Mouse (Mus musculus) MEL (cell line): ENCODE results near the gene Ptpro. TPM values are rescaled to one million over a fixed set of nuclear protein-coding genes. Genes with fewer than 3 reads are reported as not detected.

Source experiments
- DNase-seq: peaks from one replicate; pipeline ENCODE4 v3.0.0; 2011; ENCODE audit warnings: low read depth, low spot score
- H3K27ac ChIP-seq: 2 replicates; pipeline ENCODE4 v1.5.1; 2012; ENCODE audit warnings: low read depth, mild to moderate bottlenecking, control low read depth, low read length, moderate library complexity; ENCODE audit not compliant: control insufficient read depth
- H3K27me3 ChIP-seq, 2 experiments: fragments of 150-350 bp in 1 of 2; sonication (generic) in 1 of 2; 2 replicates each; pipeline ENCODE4 v1.6.1; 2012; ENCODE audit warnings: low read length in 2 of 2, mild to moderate bottlenecking in 2 of 2, improper control_type of control experiment in 1 of 2, moderate library complexity in 1 of 2; ENCODE audit not compliant: insufficient read depth in 2 of 2, control insufficient read depth in 1 of 2
- H3K36me3 ChIP-seq, 2 experiments: 2 replicates each; pipeline ENCODE4 v1.6.1; 2012 to 2014; ENCODE audit warnings: low read length in 2 of 2, improper control_type of control experiment in 1 of 2, inconsistent platforms in 1 of 2, mild to moderate bottlenecking in 1 of 2; ENCODE audit not compliant: insufficient read depth in 2 of 2, control insufficient read depth in 1 of 2
- H3K4me1 ChIP-seq, 2 experiments: fragments of 150-350 bp in 1 of 2; sonication (generic) in 1 of 2; 2 replicates each; pipeline ENCODE4 v1.6.1; 2012; ENCODE audit warnings: low read length in 2 of 2, improper control_type of control experiment in 1 of 2, mild to moderate bottlenecking in 1 of 2; ENCODE audit not compliant: insufficient read depth in 2 of 2, control insufficient read depth in 1 of 2
- H3K4me3 ChIP-seq, 2 experiments: fragments of 150-350 bp in 1 of 2; sonication (generic) in 1 of 2; 2 replicates each; pipeline ENCODE4 v1.5.1; 2012; ENCODE audit warnings: low read depth in 2 of 2, low read length in 2 of 2, mild to moderate bottlenecking in 2 of 2, moderate library complexity in 2 of 2, control low read depth in 1 of 2, improper control_type of control experiment in 1 of 2; ENCODE audit not compliant: control insufficient read depth in 1 of 2, insufficient read depth in 1 of 2
- H3K79me2 ChIP-seq: 2 replicates; pipeline ENCODE4 v1.6.1; 2012; ENCODE audit warnings: mild to moderate bottlenecking, low read length, moderate library complexity; ENCODE audit not compliant: control insufficient read depth, poor library complexity, insufficient read depth
- H3K9ac ChIP-seq: 2 replicates; pipeline ENCODE4 v1.6.1; 2012; ENCODE audit warnings: low read depth, mild to moderate bottlenecking, control low read depth, low read length, moderate library complexity; ENCODE audit not compliant: control insufficient read depth, poor library complexity, severe bottlenecking
- H3K9me3 ChIP-seq: fragments of 150-350 bp; sonication (generic); replicated peaks from 2 replicates; pipeline ENCODE4 v1.6.1; 2012; ENCODE audit warnings: mild to moderate bottlenecking, low read length, improper control_type of control experiment, moderate library complexity; ENCODE audit not compliant: insufficient read depth
- CHD2 ChIP-seq: IDR thresholded peaks from 2 replicates; pipeline ENCODE4 v1.6.1; 2011; ENCODE audit warnings: low read length, improper control_type of control experiment
- CTCF ChIP-seq, 3 experiments: IDR thresholded peaks in 2 of 3; conservative IDR thresholded peaks in 1 of 3; 2 replicates each; pipeline ENCODE4 v1.5.1; 2011 to 2012; ENCODE audit warnings: low read length in 3 of 3, low read depth in 2 of 3, mild to moderate bottlenecking in 2 of 3, improper control_type of control experiment in 1 of 3, inconsistent platforms in 1 of 3, mixed read lengths in 1 of 3, moderate library complexity in 1 of 3; ENCODE audit not compliant: control insufficient read depth in 1 of 3, insufficient read depth in 1 of 3, poor library complexity in 1 of 3, severe bottlenecking in 1 of 3
- ELF1 ChIP-seq: IDR thresholded peaks from 2 replicates; pipeline ENCODE4 v1.6.1; 2014; ENCODE audit warnings: low read depth, mild to moderate bottlenecking, inconsistent platforms, low read length, improper control_type of control experiment, moderate library complexity
- EP300 ChIP-seq, 2 experiments: IDR thresholded peaks; 2 replicates each; pipeline ENCODE4 v1.6.1; 2011; ENCODE audit warnings: improper control_type of control experiment in 2 of 2, low read length in 2 of 2, low read depth in 1 of 2, mild to moderate bottlenecking in 1 of 2
- ETS1 ChIP-seq: IDR thresholded peaks from 2 replicates; pipeline ENCODE4 v1.6.1; 2012; ENCODE audit warnings: low read depth, mild to moderate bottlenecking, inconsistent platforms, low read length, improper control_type of control experiment, moderate library complexity
- GABPA ChIP-seq: IDR thresholded peaks from 2 replicates; pipeline ENCODE4 v1.6.1; 2012; ENCODE audit warnings: low read depth, mild to moderate bottlenecking, inconsistent platforms, low read length, improper control_type of control experiment, moderate library complexity
- GATA1 ChIP-seq: IDR thresholded peaks from 2 replicates; pipeline ENCODE4 v1.6.1; 2011; ENCODE audit warnings: low read depth, low read length, improper control_type of control experiment
- KAT2A ChIP-seq: conservative IDR thresholded peaks from 2 replicates; pipeline ENCODE4 v1.6.1; 2012; ENCODE audit warnings: low read depth, low read length, improper control_type of control experiment, inconsistent platforms
- MAZ ChIP-seq: IDR thresholded peaks from 2 replicates; pipeline ENCODE4 v1.6.1; 2012; ENCODE audit warnings: low read depth, mild to moderate bottlenecking, inconsistent platforms, low read length, improper control_type of control experiment
- MEF2A ChIP-seq: IDR thresholded peaks from 2 replicates; pipeline ENCODE4 v1.6.1; 2014; ENCODE audit warnings: low read depth, mild to moderate bottlenecking, inconsistent platforms, low read length, improper control_type of control experiment; ENCODE audit not compliant: poor library complexity, insufficient replicate concordance, severe bottlenecking; ENCODE audit errors: extremely low read depth
- MXI1 ChIP-seq: IDR thresholded peaks from 2 replicates; pipeline ENCODE4 v1.6.1; 2011; ENCODE audit warnings: mild to moderate bottlenecking, low read depth, low read length, improper control_type of control experiment
- MYB ChIP-seq: IDR thresholded peaks from 2 replicates; pipeline ENCODE4 v1.6.1; 2011; ENCODE audit warnings: mild to moderate bottlenecking, low read depth, low read length, improper control_type of control experiment
- MYC ChIP-seq: IDR thresholded peaks from 2 replicates; pipeline ENCODE4 v1.6.1; 2011; ENCODE audit warnings: low read depth, mild to moderate bottlenecking, low read length, improper control_type of control experiment, moderate library complexity
- NELFE ChIP-seq: IDR thresholded peaks from 2 replicates; pipeline ENCODE4 v1.6.1; 2011; ENCODE audit warnings: low read depth, low read length, improper control_type of control experiment
- NRF1 ChIP-seq: IDR thresholded peaks from 2 replicates; pipeline ENCODE4 v1.6.1; 2014; ENCODE audit warnings: low read depth, mild to moderate bottlenecking, inconsistent platforms, low read length, improper control_type of control experiment, moderate library complexity; ENCODE audit not compliant: poor library complexity, insufficient read depth, severe bottlenecking
- POLR2A ChIP-seq, 2 experiments: IDR thresholded peaks; 2 replicates each; pipeline ENCODE4 v1.6.1; 2011 to 2012; ENCODE audit warnings: low read length in 2 of 2, mild to moderate bottlenecking in 2 of 2, control low read depth in 1 of 2, improper control_type of control experiment in 1 of 2, low read depth in 1 of 2, moderate library complexity in 1 of 2; ENCODE audit not compliant: control insufficient read depth in 1 of 2, insufficient read depth in 1 of 2, poor library complexity in 1 of 2
- POLR2AphosphoS2 ChIP-seq: IDR thresholded peaks from 2 replicates; pipeline ENCODE4 v1.6.1; 2011; ENCODE audit warnings: low read length, improper control_type of control experiment
- POLR2AphosphoS5 ChIP-seq: IDR thresholded peaks from 2 replicates; pipeline ENCODE4 v1.6.1; 2012; ENCODE audit warnings: low read depth, borderline replicate concordance, mild to moderate bottlenecking, inconsistent platforms, low read length, moderate library complexity, mixed read lengths
- RAD21 ChIP-seq: IDR thresholded peaks from 2 replicates; pipeline ENCODE4 v1.6.1; 2011; ENCODE audit warnings: mild to moderate bottlenecking, low read depth, low read length, improper control_type of control experiment
- SMC3 ChIP-seq: IDR thresholded peaks from 2 replicates; pipeline ENCODE4 v1.6.1; 2011; ENCODE audit warnings: low read depth, low read length, improper control_type of control experiment
- TCF12 ChIP-seq: IDR thresholded peaks from 2 replicates; pipeline ENCODE4 v1.6.1; 2014; ENCODE audit warnings: low read depth, mild to moderate bottlenecking, inconsistent platforms, low read length, improper control_type of control experiment, moderate library complexity
- USF1 ChIP-seq: IDR thresholded peaks from 2 replicates; pipeline ENCODE4 v1.6.1; 2014; ENCODE audit warnings: low read depth, mild to moderate bottlenecking, inconsistent platforms, low read length, improper control_type of control experiment, moderate library complexity
- ZMIZ1 ChIP-seq: IDR thresholded peaks from 2 replicates; pipeline ENCODE4 v1.6.1; 2012; ENCODE audit warnings: low read depth, mild to moderate bottlenecking, inconsistent platforms, low read length, improper control_type of control experiment, moderate library complexity
- polyA plus RNA-seq, 2 experiments: library from polyadenylated mRNA; stranded (reverse) in 1 of 2; unstranded in 1 of 2; fragments of >175 nt in 1 of 2; fragments of >200 nt in 1 of 2; gene quantifications; 2 replicates each; pipeline versions ENCODE4 v1.2.1 to v1.2.4; 2012; ENCODE audit warnings: low replicate concordance in 2 of 2, low read depth in 1 of 2; ENCODE audit not compliant: insufficient read length in 2 of 2, insufficient read depth in 1 of 2, missing spikeins in 1 of 2
- total RNA-seq: library from RNA; depleted of rRNA; stranded (reverse); fragments of 300-350 nt; gene quantifications from 2 replicates; pipeline ENCODE4 v1.2.3, GENCODE M21; 2012

Ptpro gene
- total and polyA plus RNA-seq, 3 experiments = not detected

DNA sequence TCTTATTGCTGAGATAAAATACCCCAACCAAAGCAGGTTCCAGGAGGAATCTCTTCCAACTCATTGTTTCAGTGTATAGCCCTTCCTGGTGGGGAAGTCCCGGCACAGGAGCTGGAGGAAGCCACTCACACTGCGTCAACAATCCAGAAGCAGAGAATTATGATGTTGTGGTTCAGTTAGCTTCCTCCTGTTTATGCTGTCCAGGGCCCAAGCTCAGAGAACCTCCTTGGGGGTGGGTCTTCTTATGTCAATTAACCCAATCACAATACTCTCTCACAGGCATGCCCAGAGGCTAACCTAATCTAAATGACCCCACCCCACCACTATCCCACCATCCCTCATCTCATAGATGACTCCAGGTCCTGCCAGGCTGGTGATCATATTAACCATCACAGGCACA is 160.9 kb downstream of the Ptpro start:
- Histone ChIP-seq H3K4me1 (no peaks in the 10 kb centered on the region), H3K27ac (no peak overlapping the region), H3K36me3 (no peaks in the 10 kb centered on the region), H3K27me3 (no peaks in the 10 kb centered on the region), H3K79me2 (no peaks in the 10 kb centered on the region), H3K9ac (no peak overlapping the region), H3K9me3 (no peaks in the 10 kb centered on the region), H3K4me3 (no peak overlapping the region)
- TF ChIP-seq ELF1 = no peak
- no peak for TF ChIP-seq MYC
- no peak for TF ChIP-seq TCF12
- TF ChIP-seq CTCF (IDR thresholded peaks at IDR 0.05 in 2 of 3, conservative IDR thresholded peaks at IDR 0.05 in 1 of 3; ENCODE audit: control insufficient read depth in 1 of 3, insufficient read depth in 1 of 3, low read depth in 2 of 3, low read length in 3 of 3, poor library complexity in 1 of 3, severe bottlenecking in 1 of 3) = no peak
- TF ChIP-seq MYB = no peak
- no peak for TF ChIP-seq KAT2A
- TF ChIP-seq CHD2 = no peak
- TF ChIP-seq USF1 = no peak
- TF ChIP-seq POLR2A (IDR thresholded peaks at IDR 0.05; ENCODE audit: control insufficient read depth in 1 of 2, insufficient read depth in 1 of 2, low read depth in 1 of 2, low read length in 2 of 2, poor library complexity in 1 of 2) = no peak
- DNase-seq = no peak

DNA sequence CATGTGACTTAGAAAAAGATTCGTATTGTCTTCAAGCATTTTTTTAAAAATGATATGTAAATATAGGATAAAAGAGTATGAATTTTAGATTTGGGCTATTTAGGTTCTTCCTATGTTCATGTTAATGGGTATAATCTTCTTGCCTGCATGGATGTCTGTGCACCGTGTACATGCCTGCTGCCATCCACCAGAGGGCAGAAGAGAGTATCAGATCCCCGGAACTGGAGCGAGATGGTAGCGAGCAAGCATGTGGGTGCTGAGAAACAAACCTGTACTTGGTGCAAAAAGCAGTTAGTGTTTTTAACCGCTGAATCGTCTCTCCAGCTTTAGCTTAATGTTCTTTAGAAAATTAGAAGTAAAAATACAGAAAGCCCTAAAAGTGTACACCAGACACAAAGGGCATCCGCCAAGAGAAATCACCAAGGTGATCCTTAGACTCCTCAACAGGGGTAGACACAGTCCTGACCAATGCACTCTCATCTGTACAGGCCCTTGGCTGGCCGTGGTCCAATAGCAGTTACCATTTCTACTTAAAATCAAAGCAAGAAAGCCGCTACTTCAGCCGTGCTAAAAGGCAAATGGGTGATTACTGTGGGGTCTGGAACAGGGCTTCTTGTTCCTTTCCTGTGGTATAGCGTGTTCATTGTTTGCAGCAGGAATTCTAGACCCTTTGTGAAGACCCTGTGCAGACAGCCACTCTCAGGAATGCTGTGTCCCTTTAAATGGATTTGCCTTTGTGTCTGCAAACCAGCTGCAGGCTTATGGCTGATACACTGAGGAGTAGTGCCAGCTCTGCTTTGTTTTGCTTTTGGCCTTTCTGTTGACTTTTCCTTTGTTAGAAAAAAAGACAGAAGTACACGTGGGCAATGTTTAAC is 162.6 kb downstream of the Ptpro start:
- no peaks in the 10 kb centered on the region for H3K79me2 ChIP-seq
- DNase-seq = peak; percentile 19

More for the DNA sequence above, 162.6 kb downstream of the Ptpro start:
- no peaks in the 10 kb centered on the region for H3K4me1 ChIP-seq
- H3K27me3 ChIP-seq = no peaks in the 10 kb centered on the region
- no peaks in the 10 kb centered on the region for H3K36me3 ChIP-seq
- no peak for TF ChIP-seq GATA1
- no peak for TF ChIP-seq POLR2A (IDR thresholded peaks at IDR 0.05; ENCODE audit: control insufficient read depth in 1 of 2, insufficient read depth in 1 of 2, low read depth in 1 of 2, low read length in 2 of 2, poor library complexity in 1 of 2)
- no peak for TF ChIP-seq NELFE
- no peak for TF ChIP-seq POLR2AphosphoS2
- TF ChIP-seq ETS1 = no peak
- TF ChIP-seq ELF1 = no peak
- TF ChIP-seq SMC3 = peak; percentile 38
- TF ChIP-seq ZMIZ1 = no peak
- TF ChIP-seq CTCF (IDR thresholded peaks at IDR 0.05 in 2 of 3, conservative IDR thresholded peaks at IDR 0.05 in 1 of 3; ENCODE audit: control insufficient read depth in 1 of 3, insufficient read depth in 1 of 3, low read depth in 2 of 3, low read length in 3 of 3, poor library complexity in 1 of 3, severe bottlenecking in 1 of 3) = peak; percentile 10 to 26 (median 23); a peak in 3 of 6 replicates
- no peak for TF ChIP-seq MAZ
- TF ChIP-seq MXI1 = no peak
- TF ChIP-seq NRF1 = no peak
- no peak for TF ChIP-seq MEF2A
- TF ChIP-seq EP300 (IDR thresholded peaks at IDR 0.05; ENCODE audit: low read depth in 1 of 2, low read length in 2 of 2) = no peak
- TF ChIP-seq CHD2 = no peak
- TF ChIP-seq POLR2AphosphoS5 = no peak
- TF ChIP-seq GABPA = no peak
- 0 out of 2 replicates have a peak, but pooled peaks have one; percentile 3 for TF ChIP-seq RAD21
- H3K9me3 ChIP-seq = no peaks in the 10 kb centered on the region
- no peak overlapping the region for H3K4me3 ChIP-seq
- H3K27ac ChIP-seq = no peak overlapping the region
- H3K9ac ChIP-seq = no peak overlapping the region
